Mouse (Mus musculus): Measurements from ENCODE around the gene 2010111I01Rik. TPM values are rescaled to one million over a fixed set of nuclear protein-coding genes. Genes with fewer than 3 reads are reported as not detected.
"Not testable (repeated sequence)": the region's sequence is repeated elsewhere in the genome, so short reads cannot be mapped to it uniquely, and the experiment has no call there.

The 2010111I01Rik gene
- total RNA-seq, 2 experiments from 2014 or later: 87.8 to 90.0 TPM

DNA sequence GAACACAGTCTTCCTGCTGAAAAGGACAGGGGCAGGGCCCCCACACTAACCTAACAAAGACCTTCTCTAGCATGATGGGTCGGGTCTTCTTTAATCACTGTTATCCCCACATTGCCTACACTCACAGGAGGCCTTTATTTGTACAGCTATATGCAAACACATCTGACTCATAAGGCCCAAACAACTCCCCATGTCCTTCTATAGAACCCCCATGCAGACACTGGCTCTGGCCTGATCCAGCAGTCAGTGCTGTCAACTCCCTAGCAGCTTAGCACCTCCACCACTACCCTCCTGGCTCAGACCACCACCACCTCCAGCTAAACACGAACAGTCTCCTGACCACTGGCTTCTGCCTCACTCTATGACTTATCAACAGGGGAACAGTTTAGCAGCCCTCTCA, 382.9 kb downstream of the 2010111I01Rik start:
- no peak for DNase-seq
- intact Hi-C loops (cut with DNase I): no loop called here

DNA sequence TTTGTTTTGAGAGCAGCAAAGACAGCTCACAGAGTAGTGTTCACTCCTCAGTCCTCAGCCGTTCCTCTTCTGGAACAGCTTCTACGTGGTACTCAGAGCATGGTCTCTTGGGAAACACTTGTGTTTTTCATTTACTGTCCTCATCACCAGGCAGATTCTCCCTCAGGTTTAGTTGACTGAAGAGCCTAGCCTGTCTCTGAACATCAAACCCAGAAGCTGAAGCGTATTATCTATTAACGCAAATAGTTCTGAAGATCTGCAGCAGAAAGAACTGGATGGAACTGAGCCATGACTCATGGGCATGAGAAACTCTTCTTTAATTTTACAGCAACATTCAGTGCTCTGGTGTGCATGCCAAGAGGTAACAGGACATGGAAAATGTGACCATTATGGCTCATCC, 385.4 kb downstream of the 2010111I01Rik start:
- no peak for DNase-seq
- intact Hi-C loops (cut with DNase I): no loop called here

DNA sequence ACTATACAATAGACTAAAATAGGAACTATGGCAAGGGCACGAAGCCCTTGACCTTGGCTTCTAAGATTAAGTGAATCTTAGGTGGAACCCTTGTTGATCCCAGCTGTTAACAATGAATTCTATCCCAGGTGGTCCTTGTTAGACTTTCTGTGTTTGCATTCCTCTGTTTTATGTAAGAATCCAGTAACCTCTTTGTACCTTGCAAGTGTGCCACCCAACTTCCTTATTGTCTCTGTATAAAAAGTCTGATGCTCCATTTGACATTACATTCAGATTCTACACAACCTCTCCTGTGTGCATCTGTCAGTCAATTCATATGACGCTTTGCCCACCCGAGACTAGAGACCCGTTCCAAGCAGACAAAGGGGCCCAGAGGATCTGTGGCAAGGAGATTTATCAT, 388.6 kb downstream of the 2010111I01Rik start:
- DNase-seq; intact Hi-C loops (cut with DNase I): not testable (repeated sequence)

DNA sequence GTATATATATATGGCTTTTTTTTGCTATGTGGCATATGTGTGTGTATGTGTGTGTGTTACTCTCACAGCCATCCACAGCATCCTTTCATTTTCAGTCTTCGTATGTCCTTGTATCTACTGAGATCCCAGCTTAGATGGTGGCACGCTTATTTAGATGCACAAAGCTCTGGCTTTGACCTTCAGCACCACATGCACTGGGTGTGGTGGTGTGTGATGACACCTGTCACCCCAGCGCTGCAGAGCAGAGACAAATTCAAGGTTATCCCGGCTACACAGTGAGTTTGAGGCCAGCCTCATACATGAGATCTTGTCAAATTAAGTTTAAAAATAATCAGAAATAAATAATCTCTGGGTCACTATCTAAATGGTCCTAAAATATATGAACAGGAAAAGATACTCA, 391.4 kb downstream of the 2010111I01Rik start:
- intact Hi-C loops (cut with DNase I): loop anchor here (1.0 to 5.0 kb wide), 3 partner anchors 429 to 681 kb away; no protein-coding TSS in a partner anchor

GRCm38 (mm10) chr13:63356558-63356957, 391.9 kb downstream of the 2010111I01Rik start:
- DNase-seq: peak; percentile 64 to 67
- intact Hi-C loops (cut with DNase I): loop anchor here (1.0 to 5.0 kb wide), 3 partner anchors 430 to 681 kb away; no protein-coding TSS in a partner anchor

More for the DNA sequence above, 391.4 kb downstream of the 2010111I01Rik start:
- DNase-seq: no peak

DNA sequence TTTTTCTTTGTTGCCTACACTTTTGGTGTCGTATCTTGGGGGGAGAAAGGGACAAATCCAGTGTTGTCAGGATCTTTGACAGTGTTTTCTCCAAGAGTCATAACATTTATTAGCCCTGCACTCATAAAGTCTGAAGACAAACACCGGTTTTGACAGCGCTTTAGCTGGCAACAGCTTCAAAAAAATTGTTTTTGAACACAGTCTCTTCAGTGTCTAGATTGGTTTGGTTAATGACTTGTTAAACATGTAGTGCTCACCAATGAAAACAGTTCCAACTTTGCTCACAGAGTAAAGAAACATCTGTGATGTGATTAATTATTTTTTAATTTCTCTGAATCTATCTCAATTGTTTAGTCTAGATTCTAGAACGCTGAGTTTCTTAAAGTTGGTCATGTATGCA, 394.7 kb downstream of the 2010111I01Rik start:
- DNase-seq: no peak
- intact Hi-C loops (cut with DNase I): loop anchor here (5.0 kb wide), 1 partner anchor 678 kb away; no protein-coding TSS in a partner anchor

DNA sequence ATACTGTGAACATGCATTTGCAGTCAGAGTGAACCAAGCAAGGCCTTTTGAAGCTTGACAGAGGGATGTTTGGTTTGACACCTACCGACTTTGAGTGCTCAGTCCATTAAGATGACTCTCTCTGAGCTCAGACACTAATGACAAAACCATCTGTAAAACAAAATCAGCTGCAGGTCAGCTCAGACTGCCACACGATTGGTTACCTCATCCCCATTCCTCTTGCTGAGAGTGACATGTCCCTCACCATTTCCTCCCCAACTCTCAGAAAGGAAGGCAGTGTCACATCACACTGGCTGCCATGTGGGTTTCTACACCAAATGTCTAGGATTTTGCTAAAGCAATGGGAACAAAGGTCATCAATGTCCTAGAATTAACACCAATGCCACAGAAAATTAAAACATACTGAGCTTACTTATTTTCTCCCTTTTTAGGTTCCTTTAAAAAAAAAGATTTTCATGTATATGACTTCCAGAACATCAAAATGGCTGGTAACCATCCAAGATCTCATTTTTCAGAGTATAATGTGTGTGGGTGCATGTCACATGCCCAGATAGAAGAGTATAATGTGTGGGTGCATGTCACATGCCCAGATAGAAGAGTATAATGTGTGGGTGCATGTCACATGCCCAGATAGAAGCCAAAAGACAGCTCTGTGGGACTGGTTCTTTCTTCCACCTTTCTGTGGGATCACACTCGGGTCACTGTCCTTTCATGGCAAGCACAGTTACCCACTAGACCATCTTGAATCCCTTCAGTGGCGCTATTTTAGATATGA, 395.6 kb downstream of the 2010111I01Rik start:
- DNase-seq: no peak
- intact Hi-C loops (cut with DNase I): no loop called here

GRCm38 (mm10) chr13:63361755-63362154, 397.1 kb downstream of the 2010111I01Rik start:
- intact Hi-C loops (cut with DNase I): no loop called here

DNA sequence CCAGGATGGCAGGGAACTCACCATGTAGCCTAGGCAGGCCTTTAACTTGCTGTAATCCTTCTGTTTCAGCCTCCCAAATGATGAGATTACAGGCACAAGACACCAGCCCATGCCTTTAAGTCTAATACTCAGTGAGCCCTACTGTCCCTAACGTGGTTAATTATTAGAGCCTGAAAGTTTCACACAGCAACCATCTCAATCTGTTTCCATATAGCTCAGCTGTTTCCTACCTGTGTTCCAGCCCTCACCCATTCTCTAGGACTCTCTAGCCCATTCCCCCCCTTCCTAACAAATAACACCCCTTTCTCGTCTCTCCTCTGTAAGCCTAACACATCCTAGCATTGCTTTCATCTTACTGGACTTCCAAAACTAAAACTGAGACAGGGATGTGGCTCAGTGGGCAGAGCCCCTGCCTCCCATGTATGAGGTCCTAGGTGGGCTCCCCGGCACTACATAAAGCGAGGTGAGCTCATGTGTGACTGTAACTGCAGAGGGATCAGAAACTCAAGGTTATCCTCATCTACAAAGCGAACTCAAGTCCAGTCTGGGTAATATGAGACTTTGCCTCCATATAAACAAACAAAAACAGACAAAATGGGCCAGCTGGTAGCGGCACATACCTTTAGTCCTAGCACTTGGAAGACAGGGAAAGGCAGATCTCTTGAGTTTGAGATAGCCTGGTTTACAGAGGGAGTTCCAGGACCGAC, 408.9 kb downstream of the 2010111I01Rik start:
- intact Hi-C loops (cut with DNase I): no loop called here
- no peak for DNase-seq

More at GRCm38 (mm10) chr13:63361755-63362154, 397.1 kb downstream of the 2010111I01Rik start:
- no peak for DNase-seq

Small RNAs within 50 kb of the gene (microRNA-seq; reads per million reads assigned to microRNA genes)
- gene Mir23b (ENCODE audit: borderline number of aligned reads in 2 of 2) (77,823 to 78,898 reads per million in 2 experiments), gene Mir24-1 (ENCODE audit: borderline number of aligned reads in 2 of 2) (0 reads per million in 2 experiments), gene Mir27b (ENCODE audit: borderline number of aligned reads in 2 of 2) (4,500 to 5,457 reads per million in 2 experiments), gene Mir3074-1 (ENCODE audit: borderline number of aligned reads in 2 of 2) (0 reads per million in 2 experiments)

Other genes starting within 250 kb of the 2010111I01Rik start
- 1 to 10 TPM; 2.1 to 2.2 TPM for gene Platr25, start 204.2 kb upstream of the 2010111I01Rik start, total RNA-seq (2021)
- gene Gm5141, start 179.1 kb upstream of the 2010111I01Rik start, total RNA-seq (2021): 1 to 10 TPM in 1 of 2 experiments, under 1 TPM in 1; 0.60 to 1.2 TPM
- 10 to 100 TPM; 37.0 to 40.0 TPM for gene Fbp2, start 106.5 kb upstream of the 2010111I01Rik start, total RNA-seq (2021)
- not detected for gene Fbp1, start 76.6 kb upstream of the 2010111I01Rik start, total RNA-seq (2021)

Data from heart, postnatal 36 days (tissue).